Mouse (Mus musculus): ENCODE results near the gene Tacc3.

The Tacc3 gene

DNA sequence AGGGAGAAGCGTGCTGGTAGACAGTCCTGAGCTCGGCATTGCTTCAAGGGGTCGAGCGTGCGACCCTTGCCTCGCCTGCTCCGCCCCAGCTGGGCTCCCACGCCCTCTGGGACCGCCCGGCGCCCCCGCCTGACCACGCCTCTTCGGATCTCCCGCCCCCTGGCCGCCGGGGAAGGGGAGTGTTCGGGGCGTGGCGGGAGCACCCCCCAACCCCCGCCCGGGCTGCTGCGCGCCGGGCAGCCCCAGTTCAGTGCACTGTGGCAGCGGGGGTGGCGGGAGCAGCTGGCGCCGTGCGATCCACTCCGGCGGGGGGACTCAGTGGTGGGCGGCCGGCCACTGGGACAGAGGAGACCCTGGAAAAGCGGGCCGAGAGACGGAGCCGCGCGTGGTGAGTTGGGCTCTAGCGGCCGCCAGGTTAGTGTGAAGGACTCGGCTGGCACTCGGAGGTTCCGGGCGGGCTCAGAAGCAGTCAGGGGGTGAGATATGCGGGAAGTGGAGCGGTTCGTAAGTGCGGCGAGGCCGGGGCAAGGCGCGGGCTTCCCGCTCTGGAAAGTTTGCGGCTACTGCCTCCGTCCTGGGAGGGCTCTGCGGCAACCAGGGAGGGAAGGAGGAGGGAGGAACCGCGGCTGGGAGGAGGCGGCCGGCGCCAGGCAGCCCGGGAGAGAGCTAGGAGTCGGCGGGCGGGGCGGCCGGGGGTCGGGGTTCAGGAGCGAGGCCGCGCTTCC is 63.8 kb downstream of the Tacc3 start, which contains the start of gene Fgfr3:
Fgfr3 (plus strand) TSS at position 134 of the 725 bp plus-strand sequence.
- in situ Hi-C loops (cut with MboI; ENCODE audit: low sequenced_read_pairs): no loop called here

DNA sequence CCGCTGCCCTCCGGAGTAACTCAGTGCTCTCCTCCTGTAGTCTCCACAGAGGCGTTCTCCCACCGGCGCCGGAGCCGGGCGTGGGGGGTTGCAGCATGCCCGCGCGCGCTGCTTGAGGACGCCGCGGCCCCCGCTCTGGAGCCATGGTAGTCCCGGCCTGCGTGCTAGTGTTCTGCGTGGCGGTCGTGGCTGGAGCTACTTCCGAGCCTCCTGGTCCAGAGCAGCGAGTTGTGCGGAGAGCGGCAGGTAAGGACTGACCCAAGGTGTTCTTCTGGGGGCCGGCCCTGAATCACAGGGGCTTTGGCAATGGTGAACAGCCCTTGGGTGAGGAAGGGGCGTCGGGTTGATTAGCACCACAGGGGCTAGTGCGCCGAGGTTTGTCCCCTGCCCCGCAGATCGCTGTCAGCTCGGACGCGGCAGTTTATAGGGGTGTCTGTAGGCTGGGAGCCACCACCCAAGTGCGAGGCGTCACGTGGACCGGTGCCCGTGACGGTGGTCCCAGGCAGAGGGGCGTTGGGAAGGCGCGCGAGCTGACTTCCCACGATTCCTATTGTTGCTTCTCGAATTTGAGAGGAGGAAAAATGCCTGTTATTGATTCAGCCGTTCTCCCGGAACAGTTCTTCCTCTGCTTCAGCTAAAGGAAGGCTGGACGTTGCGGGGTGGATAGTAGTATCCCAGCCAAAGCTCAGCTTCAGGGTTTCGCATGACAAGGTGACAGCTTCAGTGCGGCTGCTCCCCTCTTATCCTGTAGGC is 64.5 kb downstream of the Tacc3 start:
- in situ Hi-C loops (cut with MboI; ENCODE audit: low sequenced_read_pairs): no loop called here

DNA sequence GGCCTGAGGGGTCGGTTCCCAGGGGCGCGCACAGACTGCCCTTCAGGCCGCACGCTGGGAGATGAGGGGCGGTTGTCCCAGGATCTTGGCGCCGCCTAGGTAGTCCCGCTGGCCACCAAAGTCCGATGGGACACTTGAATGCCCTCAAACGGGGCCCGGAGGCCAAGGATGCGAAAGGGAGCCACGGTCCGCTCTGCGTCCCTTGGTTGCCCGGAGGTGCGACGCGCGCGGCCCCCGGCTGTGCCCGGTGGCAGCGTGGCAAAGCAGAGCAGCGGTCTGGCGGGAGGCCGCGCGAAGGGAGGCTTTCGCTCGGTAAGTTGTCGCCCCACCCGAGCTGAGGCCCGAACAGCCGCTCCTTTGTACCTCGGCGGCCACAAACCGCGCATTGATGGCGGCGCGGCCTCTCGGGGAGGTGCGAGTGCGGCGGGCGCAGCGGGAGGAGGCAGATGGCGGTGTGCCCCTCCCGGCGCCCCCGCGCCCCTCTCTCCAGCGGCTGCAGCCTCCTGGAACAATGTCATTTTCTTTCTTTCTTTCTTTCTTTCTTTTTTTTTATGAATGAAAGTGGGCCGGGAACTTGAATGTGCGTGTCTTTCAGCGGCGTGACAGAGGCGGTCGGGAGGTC is 65.2 kb downstream of the Tacc3 start:
- in situ Hi-C loops (cut with MboI; ENCODE audit: low sequenced_read_pairs): no loop called here

DNA sequence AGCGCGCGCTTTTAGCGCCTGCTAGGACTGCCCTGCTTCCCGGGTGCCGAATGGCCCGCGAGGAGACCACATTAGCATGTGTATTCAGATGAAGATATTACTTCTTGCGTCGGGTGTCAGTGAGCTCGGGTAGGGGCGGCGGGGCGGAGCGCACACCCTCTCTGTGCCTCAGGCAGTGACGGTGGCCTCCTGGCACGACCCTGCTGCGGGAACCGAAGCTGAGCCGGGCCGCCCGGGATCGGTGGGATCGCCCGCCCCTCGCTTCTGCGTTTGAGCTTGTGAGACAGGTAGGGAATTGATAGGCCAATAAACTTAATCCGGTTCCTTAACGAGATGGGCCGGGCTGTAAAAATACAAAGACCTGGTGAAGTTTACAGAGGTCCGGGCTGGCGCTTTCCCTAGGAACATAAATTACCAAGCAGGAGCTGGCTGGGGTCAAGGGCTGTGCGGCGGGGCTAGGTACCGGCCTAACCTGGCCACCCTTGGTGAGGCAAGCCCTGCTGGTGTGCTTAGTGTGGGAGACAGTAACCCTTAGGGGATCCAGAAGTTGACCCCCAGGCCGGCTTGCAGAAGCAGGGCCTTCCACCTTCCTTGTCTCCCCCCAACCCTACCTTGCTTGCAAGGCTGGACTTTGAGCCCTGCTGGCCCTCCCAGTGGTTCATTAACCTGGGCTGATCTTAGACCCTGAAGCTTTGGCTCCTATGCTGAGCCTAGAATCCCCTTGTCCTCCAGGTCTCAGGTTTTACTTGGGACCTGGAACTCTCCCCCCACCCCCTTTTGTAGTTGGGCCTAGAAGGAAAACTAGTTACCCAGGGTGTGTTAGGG is 65.9 kb downstream of the Tacc3 start:
- in situ Hi-C loops (cut with MboI; ENCODE audit: low sequenced_read_pairs): no loop called here

DNA sequence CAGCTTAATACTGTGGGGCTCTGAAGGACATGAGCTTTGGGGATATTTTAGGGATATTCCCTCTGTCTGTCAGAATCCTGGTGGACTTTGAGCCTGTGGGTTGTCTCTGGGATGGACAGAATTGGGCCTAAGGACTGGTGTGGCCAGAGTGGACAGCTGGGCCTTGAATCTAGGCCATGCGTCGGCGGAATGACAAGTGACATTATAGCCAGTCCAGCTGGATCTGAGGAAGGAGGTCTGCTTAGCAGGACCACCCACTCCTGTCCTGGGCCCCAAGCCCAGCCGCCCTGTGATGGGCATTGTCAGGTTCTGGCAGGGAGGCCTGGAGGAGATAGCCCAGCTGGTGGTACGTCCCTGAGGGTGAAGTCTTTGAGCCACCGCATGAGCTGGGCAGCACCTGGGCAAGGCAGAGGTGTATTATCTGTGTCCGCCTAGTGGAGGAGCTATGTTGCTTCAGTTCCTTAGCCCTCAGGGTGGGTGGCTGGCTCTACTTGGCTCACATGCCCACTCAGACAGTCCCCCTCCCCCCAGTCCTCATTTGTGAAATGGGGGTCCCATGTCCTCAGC is 68.2 kb downstream of the Tacc3 start:
- in situ Hi-C loops (cut with MboI; ENCODE audit: low sequenced_read_pairs): no loop called here

DNA sequence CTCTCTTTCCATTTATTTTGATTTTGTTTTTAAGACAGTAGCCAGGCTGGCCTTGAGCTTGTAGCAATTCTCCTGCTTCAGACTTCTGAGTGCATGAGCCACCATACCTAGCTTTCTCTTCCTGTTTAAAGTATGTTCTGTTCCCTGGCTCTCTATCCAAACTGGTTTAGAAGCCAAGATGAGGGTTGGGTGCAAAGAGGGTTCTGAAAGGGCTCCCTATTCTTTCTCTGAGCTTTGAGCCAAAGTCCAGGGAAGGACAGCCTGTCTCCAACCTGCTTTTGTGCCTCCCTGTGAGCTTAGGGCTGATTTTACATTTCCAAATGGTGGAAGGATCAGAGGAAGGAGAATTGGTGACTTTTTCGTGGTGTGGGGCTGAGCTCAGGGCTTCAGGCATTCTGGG is 69.0 kb downstream of the Tacc3 start:
- in situ Hi-C loops (cut with MboI; ENCODE audit: low sequenced_read_pairs): no loop called here

Data from CH12F3 (cell line).